12 mouse cellular contexts compared by ENCODE assay signal in genomic region chr2:174598451-174598850, GRCm38 (mm10). TPM values are rescaled to one million over a fixed set of nuclear protein-coding genes. Genes with fewer than 3 reads are reported as not detected.
DNase-seq lines count a peak whose midpoint lies in the region; ATAC-seq and TF ChIP-seq lines count a peak whose summit lies in the region.
"Had no signal": no experiment of that assay in that cellular context is flagged by ENCODE, and none has a peak within 500 bp of the region (broad histone marks: within the 10 kb centered on the region; RNA-seq: fewer than 3 reads in every experiment).

No protein-coding gene starts in this region.

- peak overlapping the region; percentile 67; the same call in 1 of the 2 replicates for H3K27ac ChIP-seq in kidney, embryonic 15.5 days
- H3K27ac ChIP-seq in olfactory bulb, adult 2 months (ENCODE audit: insufficient read depth, low read depth, low read length), result peak overlapping the region; percentile 94
- H3K27ac ChIP-seq in midbrain, embryonic 16.5 days (ENCODE audit: low read length), result no peak overlapping the region
- H3K27ac ChIP-seq: embryonic facial prominence, embryonic 13.5 days; neural tube, embryonic 12.5 days had no signal

- no peak overlapping the region for H3K4me2 ChIP-seq in kidney, embryonic 15.5 days
- no peak overlapping the region for H3K4me2 ChIP-seq in midbrain, embryonic 16.5 days (ENCODE audit: low read length)
- H3K4me2 ChIP-seq: neural tube, embryonic 12.5 days had no signal

- WGBS in kidney, embryonic 15.5 days, result 47% methylated on average over 12 of the region's 12 CpGs
- WGBS in olfactory bulb, adult 2 months, result 36% methylated on average over 12 of the region's 12 CpGs
- 79% methylated on average over 12 of the region's 12 CpGs for WGBS in midbrain, embryonic 16.5 days

- H3K4me3 ChIP-seq in kidney, embryonic 15.5 days (replicated peaks), result no peak overlapping the region
- peak overlapping the region; percentile 48 for H3K4me3 ChIP-seq in olfactory bulb, adult 2 months (ENCODE audit: insufficient read depth, low read depth, low read length)
- no peak overlapping the region for H3K4me3 ChIP-seq in midbrain, embryonic 16.5 days (ENCODE audit: low read depth, low read length)
- H3K4me3 ChIP-seq: embryonic facial prominence, embryonic 13.5 days; neural tube, embryonic 12.5 days had no signal

- no peak for TF ChIP-seq POLR2A in olfactory bulb, adult 2 months (IDR thresholded peaks at IDR 0.05; ENCODE audit: insufficient read depth, low read depth, low read length)

- no peak overlapping the region for H3K9ac ChIP-seq in kidney, embryonic 15.5 days
- H3K9ac ChIP-seq in midbrain, embryonic 16.5 days (ENCODE audit: low read depth, low read length), result no peak overlapping the region
- H3K9ac ChIP-seq: embryonic facial prominence, embryonic 13.5 days; neural tube, embryonic 12.5 days had no signal

- no peaks in the 10 kb centered on the region for H3K27me3 ChIP-seq in kidney, embryonic 15.5 days
- H3K27me3 ChIP-seq in midbrain, embryonic 16.5 days (ENCODE audit: control insufficient read depth, insufficient read depth, low read depth, low read length), result no peaks in the 10 kb centered on the region
- H3K27me3 ChIP-seq: embryonic facial prominence, embryonic 13.5 days; neural tube, embryonic 12.5 days had no signal

- no peak for DNase-seq in kidney, adult 18-20 months
- peak; percentile 47 to 51 for DNase-seq in frontal cortex, postnatal 36 days (ENCODE audit: low spot score in 2 of 2)
- DNase-seq in yolk sac, embryonic 10.5 days (ENCODE audit: low spot score), result no peak
- no peak for DNase-seq in urinary bladder, postnatal 14 days (ENCODE audit: low spot score)
- DNase-seq: adrenal gland, postnatal 10 days; lung, postnatal 14 days had no signal

- no peak for TF ChIP-seq CTCF in olfactory bulb, adult 2 months (IDR thresholded peaks at IDR 0.05; ENCODE audit: insufficient read depth, low read depth, low read length)

- H3K4me1 ChIP-seq in kidney, embryonic 15.5 days, result 0 out of 2 replicates have a peak, but pooled peaks cover 2% of the 10 kb centered on the region
- H3K4me1 ChIP-seq in olfactory bulb, adult 2 months (ENCODE audit: control insufficient read depth, insufficient read depth, low read length), result peaks cover 42% of the 10 kb centered on the region
- no peaks in the 10 kb centered on the region for H3K4me1 ChIP-seq in midbrain, embryonic 16.5 days (ENCODE audit: control insufficient read depth, insufficient read depth, low read length)
- H3K4me1 ChIP-seq: neural tube, embryonic 12.5 days had no signal

- no peaks in the 10 kb centered on the region for H3K9me3 ChIP-seq in kidney, embryonic 15.5 days (replicated peaks)
- no peaks in the 10 kb centered on the region for H3K9me3 ChIP-seq in midbrain, embryonic 16.5 days (replicated peaks; ENCODE audit: control insufficient read depth, low read length, poor library complexity, severe bottlenecking)
- H3K9me3 ChIP-seq: embryonic facial prominence, embryonic 13.5 days; neural tube, embryonic 12.5 days had no signal

- H3K36me3 ChIP-seq in kidney, embryonic 15.5 days, result no peaks in the 10 kb centered on the region
- no peaks in the 10 kb centered on the region for H3K36me3 ChIP-seq in midbrain, embryonic 16.5 days (ENCODE audit: control insufficient read depth, insufficient read depth, low read length)
- H3K36me3 ChIP-seq: embryonic facial prominence, embryonic 13.5 days; neural tube, embryonic 12.5 days had no signal

- no peak for ATAC-seq in kidney, embryonic 15.5 days (replicated peaks; ENCODE audit: low FRiP score)
- ATAC-seq in CD4-positive, CD25-positive, alpha-beta regulatory T cell, adult 4 months, result peak; percentile 21
- no peak for ATAC-seq in midbrain, embryonic 16.5 days

RNA-seq across cellular contexts. Expression of gene Zfp831, which starts 44.9 kb away (rescaled TPM):
- not detected in 2 replicates for polyA plus RNA-seq in kidney, embryonic 15.5 days (2015; fragmentation: Nextera tagmentation; extraction: Ambion mirVana)
- 1 to 10 TPM; 9.2 to 9.6 TPM for polyA plus RNA-seq in CD4-positive, CD25-positive, alpha-beta regulatory T cell, adult 4 months (2017; shearing (Covaris generic))
- polyA plus RNA-seq in olfactory bulb, adult 2 months (2012; ENCODE audit: insufficient read depth, insufficient read length, low replicate concordance, missing spikeins), result not detected in 2 replicates
- not detected in 2 replicates for polyA plus RNA-seq in midbrain, embryonic 16.5 days (2015; fragmentation: Nextera tagmentation; extraction: Ambion mirVana)
- polyA plus RNA-seq: neural tube, embryonic 12.5 days had no signal

Comparison
In these comparisons a context has a peak if more than half of its experiments do, and no peak if none do; other contexts are left out.
1. DNase-seq: peak in frontal cortex, postnatal 36 days (2 of 2); none in kidney, adult 18-20 months (single experiment), yolk sac, embryonic 10.5 days (single experiment) and urinary bladder, postnatal 14 days (single experiment).